Mouse (Mus musculus) liver, adult 2 months (tissue): ENCODE results near the gene Dhrs4. TPM values are rescaled to one million over a fixed set of nuclear protein-coding genes. Genes with fewer than 3 reads are reported as not detected.

ENCODE experiments used
- DNase-seq: peaks from one replicate; pipeline ENCODE4 v3.0.0-alpha.2; 2011; ENCODE audit warnings: low read depth, low spot score; ENCODE audit errors: extremely low read depth
- H3K27ac ChIP-seq: fragments of 200-500 bp; replicated peaks from 2 replicates; pipeline ENCODE4 v1.5.1; 2012; ENCODE audit warnings: low read depth, mild to moderate bottlenecking, control low read depth, inconsistent platforms, low read length; ENCODE audit not compliant: insufficient read depth
- H3K27me3 ChIP-seq: fragments of 200-500 bp; 2 replicates; pipeline ENCODE4 v1.6.1; 2012; ENCODE audit warnings: mild to moderate bottlenecking, moderate library complexity, low read length, inconsistent platforms; ENCODE audit not compliant: control insufficient read depth, insufficient read depth
- H3K36me3 ChIP-seq: fragments of 200-500 bp; 2 replicates; pipeline ENCODE4 v1.6.1; 2012; ENCODE audit warnings: low read length, inconsistent platforms; ENCODE audit not compliant: control insufficient read depth, insufficient read depth
- H3K4me1 ChIP-seq: fragments of 200-500 bp; 2 replicates; pipeline ENCODE4 v1.6.1; 2011; ENCODE audit warnings: low read length; ENCODE audit not compliant: control insufficient read depth, insufficient read depth
- H3K4me3 ChIP-seq: fragments of 200-500 bp; 2 replicates; pipeline ENCODE4 v1.5.1; 2011; ENCODE audit warnings: low read depth, mild to moderate bottlenecking, control low read depth, low read length, moderate library complexity; ENCODE audit not compliant: insufficient read depth
- H3K79me2 ChIP-seq: fragments of 200-500 bp; 2 replicates; pipeline ENCODE4 v1.6.1; 2012; ENCODE audit warnings: inconsistent platforms, mild to moderate bottlenecking, low read length, moderate library complexity; ENCODE audit not compliant: control insufficient read depth, insufficient read depth
- H3K9ac ChIP-seq: fragments of 200-500 bp; 2 replicates; pipeline ENCODE4 v1.6.1; 2012; ENCODE audit warnings: low read depth, mild to moderate bottlenecking, control low read depth, inconsistent platforms, low read length
- CTCF ChIP-seq: fragments of 200-500 bp; IDR thresholded peaks from 2 replicates; pipeline ENCODE4 v1.5.1; 2011; ENCODE audit warnings: low read depth, low read length, control low read depth
- POLR2A ChIP-seq: fragments of 200-500 bp; IDR thresholded peaks from 2 replicates; pipeline ENCODE4 v1.6.1; 2011; ENCODE audit warnings: low read length, control low read depth; ENCODE audit not compliant: insufficient read depth; ENCODE audit errors: extremely low read depth
- WGBS: fragments of 180-500 bp; shearing (Covaris S2); methylation state at CpG from one replicate; pipeline ENCODE4 v1.1.7; 2018; 5-methylcytosine and 5-hydroxymethylcytosine counted together
- polyA plus RNA-seq: library from polyadenylated mRNA; depleted of rRNA; stranded (reverse); fragments of >200 nt; gene quantifications from 2 replicates; pipeline ENCODE4 v1.2.3, GENCODE M21; 2012; rRNA removed
- total RNA-seq: library from RNA; depleted of rRNA; stranded (reverse); fragments of >200 nt; gene quantifications from 2 replicates; pipeline ENCODE4 v1.2.3, GENCODE M21; 2014; rRNA removed

Gene Dhrs4
- total RNA-seq (103 and 111 TPM in 2 replicates), polyA plus RNA-seq (120 and 146 TPM in 2 replicates)

DNA sequence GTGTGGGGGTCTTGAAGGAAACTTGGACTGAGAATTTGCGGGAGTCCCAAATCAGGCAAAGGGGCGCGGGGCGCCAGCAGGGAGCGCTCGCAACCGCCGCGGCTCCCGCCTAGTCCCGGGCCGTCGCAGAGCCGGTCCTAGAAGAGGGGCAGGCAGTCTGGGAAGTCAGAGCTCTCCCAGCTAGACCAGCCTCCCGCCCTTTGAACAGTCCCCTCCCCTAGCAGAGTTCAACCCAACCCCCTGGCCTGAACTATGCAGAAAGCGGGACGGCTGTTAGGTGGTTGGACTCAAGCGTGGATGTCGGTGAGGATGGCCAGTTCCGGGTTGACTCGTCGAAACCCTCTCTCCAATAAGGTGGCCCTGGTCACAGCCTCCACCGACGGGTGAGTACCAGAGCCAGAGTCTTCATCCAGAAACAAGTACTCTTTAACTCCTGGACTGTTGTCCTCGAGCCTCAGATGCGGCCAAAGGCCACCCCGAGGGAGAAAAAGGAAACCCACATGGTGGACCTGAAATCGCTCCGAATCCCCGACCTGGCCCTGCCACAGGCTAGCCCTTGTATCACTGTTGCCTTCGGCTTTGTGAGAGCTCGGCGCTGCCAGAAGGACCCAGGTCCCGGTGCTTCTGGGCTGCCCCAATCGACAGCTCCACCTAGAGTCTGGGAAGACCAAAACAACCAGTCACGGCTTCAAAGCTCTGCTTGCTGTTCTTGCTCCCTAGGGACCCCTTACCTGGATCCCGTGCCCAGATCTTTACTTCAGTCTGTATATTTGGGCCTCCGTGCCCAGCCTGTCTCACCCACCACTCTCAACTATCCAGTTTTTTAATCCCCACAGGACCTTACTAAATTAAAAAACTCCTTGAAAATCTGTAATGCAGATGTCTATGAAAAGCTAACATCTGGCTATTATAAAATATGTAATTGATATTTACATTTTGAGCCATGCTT lies at the start of gene Dhrs4:
Dhrs4 (plus strand) TSS at position 108 of the 949 bp plus-strand sequence.
- WGBS, result under 1% methylated on average over 38 of the region's 38 CpGs
- TF ChIP-seq CTCF, result peak; percentile 82
- TF ChIP-seq POLR2A, result peak; percentile 83

GRCm38 (mm10) chr14:55430255-55430654 lies 48.3 kb upstream of the Dhrs4 start:
- H3K79me2 ChIP-seq, result no peaks in the 10 kb centered on the region
- WGBS, result 92% methylated on average over 4 of the region's 4 CpGs
- no peak overlapping the region for H3K27ac ChIP-seq
- DNase-seq, result no peak
- no peak overlapping the region for H3K4me3 ChIP-seq
- no peak overlapping the region for H3K9ac ChIP-seq
- H3K36me3 ChIP-seq, result no peaks in the 10 kb centered on the region
- TF ChIP-seq CTCF (no peak), POLR2A (no peak)
- no peaks in the 10 kb centered on the region for H3K27me3 ChIP-seq
- no peaks in the 10 kb centered on the region for H3K4me1 ChIP-seq

More for the DNA sequence above, at the start of gene Dhrs4:
- H3K79me2 ChIP-seq, result peaks cover 5% of the 10 kb centered on the region; the same call in 1 of the 2 replicates
- H3K4me1 ChIP-seq, result peaks cover 12% of the 10 kb centered on the region
- peaks cover 16% of the 10 kb centered on the region for H3K36me3 ChIP-seq
- H3K27me3 ChIP-seq, result no peaks in the 10 kb centered on the region
- H3K4me3 ChIP-seq, result peak within 1 kb of the TSS; percentile 61
- DNase-seq, result peak; percentile 92
- peak within 1 kb of the TSS; percentile 59 for H3K9ac ChIP-seq
- peak within 1 kb of the TSS; percentile 92 for H3K27ac ChIP-seq

- Histone ChIP-seq H3K36me3 (no peaks in the 10 kb centered on the region), H3K4me1 (no peaks in the 10 kb centered on the region), H3K9ac (no peak overlapping the region), H3K27me3 (no peaks in the 10 kb centered on the region), H3K4me3 (no peak overlapping the region), H3K27ac (no peak overlapping the region), H3K79me2 (no peaks in the 10 kb centered on the region)
- WGBS, result 82% methylated on average over 1 of the region's 1 CpGs
- no peak for TF ChIP-seq POLR2A
- no peak for TF ChIP-seq CTCF
- DNase-seq, result no peak
Measured at GRCm38 (mm10) chr14:55433052-55433451, 45.5 kb upstream of the Dhrs4 start.

GRCm38 (mm10) chr14:55434825-55435224 lies 43.7 kb upstream of the Dhrs4 start:
- H3K4me3 ChIP-seq, result no peak overlapping the region
- no peaks in the 10 kb centered on the region for H3K4me1 ChIP-seq
- no peaks in the 10 kb centered on the region for H3K79me2 ChIP-seq
- no peaks in the 10 kb centered on the region for H3K36me3 ChIP-seq
- TF ChIP-seq CTCF (no peak), POLR2A (no peak)
- no peaks in the 10 kb centered on the region for H3K27me3 ChIP-seq
- no peak overlapping the region for H3K27ac ChIP-seq
- 87% methylated on average over 3 of the region's 3 CpGs for WGBS
- no peak for DNase-seq
- no peak overlapping the region for H3K9ac ChIP-seq

DNA sequence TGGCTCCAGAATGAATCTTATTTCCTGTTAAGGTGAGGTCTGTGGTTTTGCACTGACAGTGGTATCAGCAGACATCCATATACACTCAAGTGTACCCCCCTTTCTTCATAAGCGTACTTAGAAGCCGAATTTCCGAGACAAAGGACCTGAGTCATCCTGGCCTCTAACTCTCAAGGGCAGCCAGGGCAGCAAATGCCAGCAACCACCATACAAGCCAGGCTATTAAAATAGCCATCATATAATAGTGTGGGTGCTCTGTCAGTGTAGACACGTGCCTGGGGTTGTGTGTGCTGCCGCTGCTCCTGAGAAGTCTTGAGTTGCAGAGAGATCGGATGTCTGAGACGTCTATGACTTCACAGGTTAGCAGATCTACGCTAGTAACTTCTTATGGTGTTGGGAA lies 41.4 kb upstream of the Dhrs4 start:
- Histone ChIP-seq H3K36me3 (no peaks in the 10 kb centered on the region), H3K4me3 (no peak overlapping the region), H3K79me2 (no peaks in the 10 kb centered on the region), H3K27me3 (no peaks in the 10 kb centered on the region; the same call in 1 of the 2 replicates), H3K27ac (no peak overlapping the region), H3K4me1 (no peaks in the 10 kb centered on the region), H3K9ac (no peak overlapping the region)
- WGBS, result 86% methylated on average over 8 of the region's 8 CpGs
- TF ChIP-seq POLR2A (no peak), CTCF (no peak)
- DNase-seq, result no peak

GRCm38 (mm10) chr14:55438193-55438784 lies 40.3 kb upstream of the Dhrs4 start:
- DNase-seq, result peak; percentile 23
- H3K4me3 ChIP-seq, result no peak overlapping the region
- H3K36me3 ChIP-seq, result no peaks in the 10 kb centered on the region
- H3K27ac ChIP-seq, result no peak overlapping the region
- H3K27me3 ChIP-seq, result no peaks in the 10 kb centered on the region; the same call in 1 of the 2 replicates
- H3K9ac ChIP-seq, result no peak overlapping the region
- no peaks in the 10 kb centered on the region for H3K4me1 ChIP-seq
- WGBS, result 31% methylated on average over 6 of the region's 6 CpGs
- TF ChIP-seq CTCF, result peak; percentile 85
- no peak for TF ChIP-seq POLR2A
- no peaks in the 10 kb centered on the region for H3K79me2 ChIP-seq
